Mouse (Mus musculus): Measurements from ENCODE around the gene Ctsd. TPM values are rescaled to one million over a fixed set of nuclear protein-coding genes. Genes with fewer than 3 reads are reported as not detected.

Ctsd gene
- total RNA-seq, 2 experiments from 2014 or later = 128 to 152 TPM

DNA sequence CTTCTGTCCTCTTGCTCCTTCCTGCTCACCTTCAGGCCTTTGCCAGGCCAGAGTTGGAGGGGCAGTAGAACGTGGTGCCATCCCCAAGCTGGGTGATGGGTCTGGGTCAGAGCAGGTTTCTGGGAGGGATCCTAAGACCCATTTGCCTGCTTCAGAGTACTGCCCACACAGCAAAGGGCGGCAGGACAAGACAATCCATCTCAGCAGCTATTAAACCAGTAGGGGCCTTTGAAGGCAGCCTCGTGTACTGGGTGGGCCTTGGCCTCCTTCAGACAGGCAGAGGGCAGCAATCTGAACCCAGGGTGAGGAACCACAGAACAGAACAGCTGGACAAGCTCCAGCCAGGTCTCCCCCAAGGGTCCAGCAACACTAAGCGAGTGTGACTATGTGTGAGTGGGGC, 11.7 kb downstream of the Ctsd start:
- no peak for ATAC-seq (replicated peaks; ENCODE audit: poor library complexity, severe bottlenecking)

DNA sequence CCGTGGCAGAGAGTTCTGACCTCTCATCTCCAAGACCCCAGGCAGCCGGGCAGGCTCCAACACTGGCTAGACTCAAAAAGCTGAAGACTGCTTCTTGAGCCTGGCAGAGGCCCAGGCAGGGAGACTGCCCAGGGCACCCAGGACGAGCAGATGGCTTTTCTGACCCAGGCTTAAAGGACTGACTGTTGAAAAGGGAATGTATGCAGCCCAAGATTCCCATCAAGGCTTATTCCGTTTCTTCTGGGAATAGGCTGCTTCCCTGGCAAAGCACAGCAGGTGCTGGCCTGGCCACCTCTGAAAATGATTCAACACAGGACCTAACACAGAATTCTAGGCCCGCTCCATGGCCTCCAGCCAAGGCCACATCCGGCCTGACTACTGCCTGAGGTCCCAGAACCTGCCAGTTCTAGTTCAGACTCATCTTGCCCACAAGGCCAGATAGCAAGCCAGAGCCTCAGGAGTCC, 12.5 kb downstream of the Ctsd start:
- ATAC-seq (replicated peaks; ENCODE audit: poor library complexity, severe bottlenecking) = no peak

DNA sequence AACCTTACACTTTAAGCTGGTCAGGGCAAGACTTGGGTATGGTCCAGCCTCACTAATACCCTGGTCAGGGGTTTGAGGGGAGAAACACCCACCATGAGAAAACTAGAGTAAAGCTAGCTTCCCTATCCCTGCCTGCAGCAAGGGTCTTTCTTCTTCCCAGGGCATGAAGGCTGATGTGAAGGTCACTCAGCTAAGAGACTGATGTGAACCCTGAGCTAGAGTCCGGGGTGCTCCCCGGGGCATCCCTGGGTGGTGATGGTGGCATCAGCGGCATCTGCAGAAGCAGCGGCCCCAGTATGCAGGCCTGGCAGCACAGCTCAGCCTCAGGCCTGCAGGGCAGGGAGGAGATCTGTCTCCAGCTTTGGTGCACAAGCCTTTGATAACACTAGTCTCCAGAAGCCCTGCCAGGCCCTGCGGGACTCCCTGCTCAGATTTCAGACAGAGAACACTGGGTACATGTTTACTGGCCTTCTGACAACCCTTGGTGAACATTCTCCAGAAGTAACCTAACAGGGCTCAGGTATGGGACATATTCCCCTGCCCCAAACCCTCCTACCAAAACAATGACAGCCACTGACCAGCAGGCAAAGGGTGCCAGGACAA, 13.3 kb downstream of the Ctsd start:
- ATAC-seq (replicated peaks; ENCODE audit: poor library complexity, severe bottlenecking) = no peak

DNA sequence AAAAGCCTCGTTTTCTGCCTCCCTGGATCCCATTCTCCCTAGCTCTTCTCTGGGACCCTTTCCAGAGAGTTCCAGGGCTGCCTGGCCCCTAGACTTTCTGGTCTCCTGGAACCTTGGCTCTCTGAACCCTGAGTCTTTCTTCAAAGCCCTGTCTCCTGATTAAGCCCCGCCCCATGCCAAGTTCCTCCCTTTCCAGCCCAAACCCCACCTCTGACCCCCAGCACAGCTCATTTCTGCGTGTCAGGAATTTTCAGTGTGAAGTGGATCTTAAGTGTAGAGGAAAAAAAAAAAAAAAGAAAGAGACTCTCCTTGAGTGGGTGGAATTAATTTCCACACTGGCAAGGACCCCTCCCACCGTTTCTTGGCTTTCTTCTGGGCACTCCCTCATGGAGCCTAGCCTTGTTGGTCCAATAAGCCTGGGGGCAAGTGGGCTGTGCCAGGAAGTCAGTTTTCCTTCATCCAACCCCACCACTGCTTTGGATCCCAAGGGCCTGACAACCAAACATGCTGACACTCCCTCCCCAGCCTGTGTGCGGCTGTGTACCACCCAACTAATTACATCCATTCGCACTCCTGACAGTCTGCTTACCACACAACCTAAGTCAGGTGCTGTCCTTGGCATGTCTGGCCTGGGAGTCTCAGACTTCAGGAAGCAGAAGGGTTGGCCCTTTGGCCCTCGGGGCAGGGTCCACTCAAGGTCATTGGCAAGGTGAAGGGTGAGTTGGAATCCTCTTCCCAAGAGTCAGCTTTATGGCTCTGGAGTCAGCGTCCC, 14.0 kb downstream of the Ctsd start, which contains the start of gene Ifitm10:
Gene Ifitm10 (minus strand): TSS at position 113 of the 772 bp plus-strand sequence.
- ATAC-seq (replicated peaks; ENCODE audit: poor library complexity, severe bottlenecking) = no peak

DNA sequence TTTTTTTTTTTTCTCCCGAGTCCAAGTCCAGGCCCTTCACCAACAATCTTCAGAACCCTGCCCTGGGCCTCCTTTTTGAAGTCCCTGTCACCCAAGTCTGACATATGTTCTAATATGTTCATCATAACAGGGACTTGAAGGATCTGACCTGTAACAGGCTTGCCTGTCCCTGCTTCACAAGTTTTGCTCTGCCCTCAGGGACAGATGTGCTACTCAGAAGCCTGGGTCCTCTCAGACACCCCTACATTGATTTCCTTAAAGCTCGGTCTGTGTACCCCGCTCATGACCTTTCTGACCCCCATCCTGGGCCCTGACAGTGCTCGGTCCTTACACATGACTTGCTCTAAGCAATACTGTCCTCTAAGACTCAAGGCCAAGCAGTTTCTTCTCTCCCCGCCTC, 14.8 kb downstream of the Ctsd start:
- ATAC-seq (replicated peaks; ENCODE audit: poor library complexity, severe bottlenecking) = no peak

DNA sequence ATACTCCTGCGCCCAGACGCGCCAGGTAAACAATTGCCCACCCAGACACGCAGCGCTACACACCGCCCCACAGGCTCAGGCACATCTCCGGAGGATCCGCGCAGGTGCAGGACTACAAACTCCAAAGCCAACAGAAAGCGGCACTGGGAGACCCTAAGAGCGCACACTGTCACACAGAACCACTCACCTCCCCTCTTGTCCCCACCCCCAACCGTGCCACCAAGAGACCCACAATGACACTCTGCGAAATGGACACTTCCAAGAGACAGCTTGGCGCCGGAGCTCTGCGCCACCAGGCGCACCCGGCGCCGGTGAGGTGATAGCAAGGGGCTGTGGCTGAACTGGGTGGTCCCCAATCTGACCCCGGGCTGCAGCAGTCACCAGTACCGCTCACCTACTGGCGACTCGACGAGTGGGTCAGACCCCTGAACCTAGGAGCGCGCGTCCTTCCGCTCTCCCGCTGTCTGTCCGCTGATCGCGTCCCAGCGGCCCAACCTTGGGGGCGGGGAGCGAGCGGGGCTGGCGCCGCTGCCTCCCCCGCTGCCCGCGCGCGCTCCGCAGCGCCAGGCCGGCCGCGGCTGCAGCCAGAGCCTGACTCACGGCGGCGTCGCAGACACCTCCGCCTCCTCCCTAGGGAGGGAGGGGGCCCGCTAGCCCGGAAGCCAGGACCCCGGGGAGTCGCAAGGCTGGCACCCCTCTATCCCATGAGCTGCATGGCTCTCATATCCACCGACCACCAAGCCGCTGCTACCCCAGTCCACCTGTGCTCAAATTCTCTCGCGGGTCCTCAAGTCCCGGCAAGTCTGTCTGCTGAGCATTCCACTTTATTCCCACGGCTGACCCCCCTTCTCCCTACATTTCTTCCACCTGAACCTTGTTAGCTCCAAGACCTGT, 15.8 kb downstream of the Ctsd start:
- ATAC-seq (replicated peaks; ENCODE audit: poor library complexity, severe bottlenecking) = peak; percentile 48

DNA sequence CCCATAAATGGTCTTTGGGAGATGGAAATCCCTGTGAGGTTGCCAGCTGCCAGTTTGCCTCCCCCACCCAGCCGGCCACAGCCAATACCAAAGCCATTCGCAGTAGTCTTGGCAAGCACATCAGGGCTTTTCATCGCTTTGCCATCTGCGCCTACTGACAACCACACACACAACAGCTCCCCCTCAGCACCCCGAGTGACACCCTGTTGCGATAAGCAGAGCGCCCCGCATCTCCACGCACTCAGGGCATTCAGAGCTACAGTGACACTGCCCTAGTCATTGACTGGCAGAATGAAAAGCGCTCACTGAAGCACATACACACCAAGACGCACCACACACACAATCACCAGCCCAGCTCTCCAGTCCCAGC, 16.5 kb downstream of the Ctsd start:
- no peak for ATAC-seq (replicated peaks; ENCODE audit: poor library complexity, severe bottlenecking)

DNA sequence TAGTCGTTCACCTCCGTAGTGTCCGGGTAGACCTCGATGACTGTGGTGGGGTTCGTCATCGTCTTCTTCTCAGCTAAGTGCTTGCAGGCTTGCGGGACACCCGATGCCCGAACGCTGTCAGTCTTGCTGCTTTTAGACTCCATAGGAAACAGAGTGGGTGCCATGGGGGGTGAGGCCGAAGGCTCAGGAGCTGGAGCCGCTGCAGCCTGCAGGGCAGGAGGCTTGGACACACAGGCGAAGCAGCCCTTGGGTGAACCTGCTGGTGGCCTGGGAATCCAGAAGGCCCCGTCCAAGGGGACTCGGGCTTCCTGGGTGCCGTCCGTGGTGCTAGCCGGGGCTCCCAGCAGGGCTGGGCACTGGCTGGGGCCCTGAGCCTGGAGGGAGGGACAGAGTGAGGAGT, 16.9 kb downstream of the Ctsd start:
- ATAC-seq (replicated peaks; ENCODE audit: poor library complexity, severe bottlenecking) = no peak

DNA sequence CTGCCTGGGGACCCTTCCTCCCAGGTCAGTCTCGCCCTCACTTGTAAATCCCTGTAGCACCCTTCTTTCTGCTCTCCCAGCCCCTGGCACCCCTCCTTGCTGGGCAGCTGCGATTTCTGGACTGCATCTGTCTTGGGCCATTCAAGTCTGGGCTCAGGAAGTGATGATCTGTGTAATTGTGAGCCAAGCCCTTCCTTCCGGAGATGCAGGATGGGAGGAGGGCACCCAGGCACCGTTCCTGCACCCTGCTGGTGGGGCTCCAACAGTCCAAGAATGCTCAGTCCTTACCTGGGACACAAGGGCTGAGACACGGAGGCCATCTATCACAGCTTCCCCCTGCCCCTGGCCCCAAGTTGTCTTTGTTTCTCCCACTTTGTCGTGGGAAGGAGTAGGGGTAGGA, 18.0 kb downstream of the Ctsd start:
- no peak for ATAC-seq (replicated peaks; ENCODE audit: poor library complexity, severe bottlenecking)

DNA sequence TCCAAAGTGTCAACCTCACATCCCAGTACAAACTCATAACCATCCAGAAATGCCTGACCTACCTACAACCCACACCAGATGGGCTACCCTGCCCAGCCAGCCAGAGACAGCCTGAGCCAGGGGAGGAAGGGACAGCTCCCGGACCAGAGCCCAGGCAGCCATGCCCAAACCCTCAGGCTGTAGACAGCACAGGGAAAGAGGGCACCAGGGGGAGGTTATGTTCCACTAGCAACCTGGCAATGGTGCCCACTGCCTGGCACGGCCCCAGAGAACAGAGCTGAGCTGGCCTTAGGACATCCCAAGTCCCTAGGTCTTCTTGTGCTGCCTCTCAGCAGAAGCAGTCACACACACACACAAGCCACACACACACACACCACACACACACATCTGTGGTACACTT, 19.0 kb downstream of the Ctsd start:
- ATAC-seq (replicated peaks; ENCODE audit: poor library complexity, severe bottlenecking) = no peak

DNA sequence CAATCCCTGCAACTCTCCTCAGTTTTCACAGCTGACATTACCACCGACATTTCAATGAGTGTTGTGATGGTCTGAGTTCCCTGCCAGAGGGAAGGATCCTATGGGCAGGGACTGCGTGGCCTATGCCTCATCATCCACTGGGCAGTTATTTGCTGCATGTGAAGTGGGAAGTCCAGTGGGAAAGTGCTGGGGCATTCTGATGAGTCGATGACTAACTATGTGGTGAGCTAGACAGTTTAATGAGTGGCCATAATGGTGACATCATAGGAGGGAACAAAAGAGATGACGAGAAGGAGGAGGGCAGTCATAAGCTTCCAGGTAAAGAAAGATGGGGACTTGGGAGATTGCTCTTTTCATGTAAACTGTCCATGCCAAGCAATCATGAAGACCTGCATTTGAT, 24.7 kb downstream of the Ctsd start:
- no peak for ATAC-seq (replicated peaks; ENCODE audit: poor library complexity, severe bottlenecking)

DNA sequence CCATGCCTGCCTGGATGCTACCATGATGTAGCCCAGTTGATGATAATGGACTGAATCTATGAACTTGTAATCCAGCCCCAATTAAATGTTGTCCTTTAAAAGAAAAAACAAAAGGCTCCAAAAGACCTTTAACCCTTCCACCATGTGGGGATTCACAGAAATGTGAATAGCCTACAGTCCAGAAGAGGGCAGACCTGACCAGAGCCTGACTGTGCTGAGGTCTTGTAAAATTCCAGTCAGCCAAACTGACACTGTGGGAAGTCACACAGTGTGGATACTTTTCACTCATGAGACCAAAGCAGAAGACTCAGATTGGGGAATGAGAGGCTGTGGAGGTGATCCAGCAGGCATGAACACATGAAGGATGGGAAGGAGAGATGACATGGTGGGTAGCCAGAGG, 27.1 kb downstream of the Ctsd start:
- ATAC-seq (replicated peaks; ENCODE audit: poor library complexity, severe bottlenecking) = no peak

DNA sequence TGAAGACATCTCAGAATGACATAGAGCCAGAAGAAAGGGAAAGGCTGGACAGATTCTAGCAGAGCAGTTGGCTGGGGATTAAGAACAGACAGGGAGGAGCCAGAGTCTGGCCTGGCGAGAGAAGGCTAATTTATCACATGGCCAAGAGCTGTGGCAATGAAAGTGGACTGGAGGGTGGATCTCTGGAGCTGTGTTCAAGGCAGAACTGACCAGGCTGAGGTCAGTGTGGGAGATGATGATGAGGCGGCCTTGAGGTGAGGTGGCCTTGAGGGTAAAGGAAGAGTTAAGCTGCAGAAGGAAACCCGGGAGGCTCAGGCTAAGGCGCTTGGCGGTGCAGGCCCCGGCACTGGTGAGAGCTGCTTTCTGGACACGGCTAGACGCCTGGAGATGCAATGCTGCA, 28.7 kb downstream of the Ctsd start:
- no peak for ATAC-seq (replicated peaks; ENCODE audit: poor library complexity, severe bottlenecking)

DNA sequence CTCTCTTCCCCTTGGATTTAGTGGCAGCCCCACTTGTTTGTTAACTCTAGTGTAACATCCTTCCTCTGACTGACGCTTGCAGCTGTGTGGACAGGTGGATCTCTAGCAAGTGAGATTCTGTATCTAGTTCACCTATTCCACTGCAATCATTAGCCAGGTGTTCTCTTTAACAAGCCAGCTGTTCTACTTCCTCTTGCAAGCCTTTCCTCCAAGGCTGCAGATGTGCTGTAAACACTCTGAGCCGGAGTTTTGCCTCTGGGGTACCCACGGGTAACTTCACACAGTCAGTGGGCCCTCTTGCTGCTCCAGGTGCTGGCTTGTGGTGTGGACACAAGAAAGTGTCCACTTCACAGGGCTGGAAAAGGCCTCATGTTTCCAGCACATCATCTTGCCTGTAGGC, 30.3 kb downstream of the Ctsd start:
- no peak for ATAC-seq (replicated peaks; ENCODE audit: poor library complexity, severe bottlenecking)

DNA sequence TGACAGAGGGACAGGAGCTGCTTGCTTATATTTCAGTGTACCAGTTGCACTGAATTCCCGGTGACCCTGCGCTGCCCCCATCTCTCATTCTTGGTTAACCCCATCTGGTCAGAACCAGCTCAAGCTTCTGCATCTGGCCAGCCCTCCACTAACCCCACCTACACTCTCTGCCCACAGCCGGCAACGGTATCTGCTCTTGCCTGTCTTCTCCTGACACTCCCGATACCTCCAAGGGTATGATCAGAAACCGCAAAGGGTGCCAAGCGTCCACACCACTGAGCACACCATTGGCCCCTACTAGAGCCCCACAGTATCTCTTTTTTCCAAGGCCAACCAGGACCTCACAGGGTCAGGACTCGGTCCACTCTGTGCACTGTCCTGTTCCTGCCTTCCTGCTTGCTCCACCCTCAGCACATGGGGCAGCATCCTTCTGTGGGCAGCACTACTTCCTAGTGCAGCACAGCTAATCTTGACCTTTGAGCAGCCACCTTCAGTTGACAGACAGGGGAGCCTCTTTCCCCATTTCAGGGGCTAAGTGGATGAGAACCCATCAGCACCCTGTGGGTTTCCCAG, 33.1 kb downstream of the Ctsd start:
- ATAC-seq (replicated peaks; ENCODE audit: poor library complexity, severe bottlenecking) = no peak

DNA sequence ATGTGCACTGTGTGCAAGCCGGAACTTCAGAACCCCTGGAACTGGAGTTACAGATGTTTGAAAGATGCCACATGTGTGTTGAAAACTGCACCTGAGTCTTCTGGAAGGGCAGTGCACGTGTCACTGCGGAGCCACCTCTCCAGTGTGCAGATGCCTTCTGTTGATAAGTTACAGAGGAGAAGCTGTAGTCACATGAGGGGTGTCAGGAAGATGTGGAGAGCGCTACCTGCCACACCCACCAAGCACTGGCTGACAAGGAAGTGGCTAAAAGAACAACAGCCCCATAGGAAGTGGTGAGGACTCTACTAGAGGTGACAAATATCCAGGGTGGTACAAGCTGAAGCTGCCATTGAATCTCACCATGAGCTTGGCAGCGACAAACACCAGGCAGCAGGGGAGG, 34.0 kb downstream of the Ctsd start:
- ATAC-seq (replicated peaks; ENCODE audit: poor library complexity, severe bottlenecking) = peak; percentile 79

DNA sequence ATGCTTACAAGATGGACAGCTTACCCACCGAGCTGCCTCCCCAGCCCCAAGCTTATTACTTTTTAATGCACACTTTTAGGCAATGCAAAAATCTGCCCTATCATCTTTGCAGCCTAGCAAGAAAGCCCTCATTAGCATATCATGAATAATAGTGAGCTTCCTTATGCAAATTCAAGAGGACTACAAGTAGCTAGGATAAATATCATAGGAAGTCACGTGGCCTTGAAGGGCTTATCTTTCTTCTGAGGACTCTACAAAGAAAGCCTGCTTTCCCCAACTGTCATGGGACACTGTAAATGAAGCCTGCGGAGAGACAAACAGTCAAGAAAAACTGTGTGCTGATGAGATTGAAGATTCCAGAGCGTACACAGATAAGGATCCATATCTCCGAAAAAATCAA, 36.3 kb downstream of the Ctsd start:
- no peak for ATAC-seq (replicated peaks; ENCODE audit: poor library complexity, severe bottlenecking)

DNA sequence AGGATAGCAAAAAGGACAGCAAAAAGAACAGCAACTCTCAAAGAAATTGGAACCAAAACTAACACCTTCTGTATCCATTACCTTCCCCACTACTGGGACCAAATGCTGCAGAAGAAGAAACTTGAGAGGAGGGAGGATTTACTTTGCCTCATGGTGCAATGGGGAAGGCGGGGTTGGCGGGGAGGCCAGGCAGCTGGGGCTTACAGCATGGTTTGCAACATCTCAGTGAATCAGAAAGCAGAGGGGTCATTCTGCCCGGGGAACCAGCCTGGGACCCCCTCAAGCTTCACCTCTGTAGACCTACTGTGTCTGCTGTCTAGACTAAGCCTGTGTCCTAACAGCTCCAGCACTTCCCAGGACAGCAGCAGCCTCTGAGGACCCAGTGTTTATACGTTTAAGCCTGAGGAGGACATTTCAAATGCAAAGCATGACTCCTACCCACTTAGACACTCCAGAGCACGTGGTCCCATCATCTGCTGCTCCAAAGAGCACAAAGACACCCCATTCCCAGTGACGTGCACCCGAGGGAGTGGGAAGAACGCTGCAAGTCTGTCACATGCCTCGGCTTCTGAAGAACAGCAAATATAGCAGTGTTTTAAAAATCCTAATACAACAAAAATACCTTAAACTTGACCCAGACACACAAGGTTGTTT, 38.4 kb downstream of the Ctsd start:
- peak; percentile 50 for ATAC-seq (replicated peaks; ENCODE audit: poor library complexity, severe bottlenecking)

DNA sequence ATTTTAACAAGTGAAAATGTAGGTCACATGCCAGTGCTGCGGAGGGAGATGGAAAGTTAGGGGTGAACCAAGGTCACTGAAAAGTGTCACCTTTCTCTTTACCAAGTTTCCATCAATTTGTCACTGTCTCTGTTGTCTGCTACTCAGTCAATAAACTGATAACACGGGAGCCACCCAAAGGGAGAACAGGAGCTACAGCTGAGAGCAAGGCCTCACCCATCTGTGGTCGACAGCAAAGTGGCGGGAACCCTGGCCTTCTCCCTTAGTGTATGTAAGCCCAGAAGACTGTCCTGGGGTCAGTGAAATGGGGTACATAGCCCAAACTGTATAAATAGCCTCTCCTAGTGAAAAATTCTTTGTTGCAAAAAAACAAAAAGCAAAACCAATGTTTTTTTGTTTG, 40.3 kb downstream of the Ctsd start:
- ATAC-seq (replicated peaks; ENCODE audit: poor library complexity, severe bottlenecking) = no peak

DNA sequence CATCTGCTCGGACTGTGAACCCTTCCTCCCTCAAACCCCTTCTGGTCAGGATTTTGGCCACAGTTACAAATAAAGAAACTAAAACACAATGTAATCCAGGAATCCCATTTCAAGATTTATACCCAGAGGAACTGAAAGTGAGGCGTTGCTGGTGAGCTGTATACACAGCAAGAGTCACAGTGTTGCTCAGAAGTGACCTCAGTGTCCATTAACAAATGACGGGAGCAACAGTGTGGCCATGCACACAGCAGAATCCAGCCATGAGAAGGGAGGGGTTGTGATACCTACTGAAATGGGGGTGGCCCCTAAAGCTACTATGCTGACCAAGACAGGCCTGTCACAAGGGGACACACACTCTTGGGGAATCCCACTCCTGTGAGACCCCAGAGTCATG, 45.6 kb downstream of the Ctsd start:
- ATAC-seq (replicated peaks; ENCODE audit: poor library complexity, severe bottlenecking) = peak; percentile 54
